Mouse (Mus musculus): ENCODE results near the gene Sema4d. TPM values are rescaled to one million over a fixed set of nuclear protein-coding genes. Genes with fewer than 3 reads are reported as not detected.
A peak's percentile ranks its signal among the peaks of the same experiment; 100 is the strongest.

Gene Sema4d
- polyA plus RNA-seq, 2 experiments from 2014 or later = 122 to 152 TPM

DNA sequence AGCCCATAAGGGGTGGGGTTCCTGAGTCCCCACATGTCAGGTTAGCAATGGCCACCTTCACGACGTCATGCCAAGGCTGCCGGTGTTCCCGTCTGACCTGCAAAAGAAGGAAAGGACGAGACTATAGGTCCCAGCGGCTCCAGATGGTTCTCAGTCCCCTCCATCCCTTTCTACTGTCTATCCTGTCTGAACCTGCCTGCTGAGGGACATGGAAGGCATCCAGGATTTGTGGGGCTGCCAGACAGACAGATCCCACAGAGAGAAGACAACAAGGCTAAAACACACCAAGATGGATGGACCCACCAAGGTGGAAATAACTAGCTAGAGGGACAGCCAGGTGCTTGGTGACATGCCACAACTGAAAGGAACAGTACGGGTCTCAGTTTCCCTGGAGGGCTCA, 68.1 kb downstream of the Sema4d start:
- ATAC-seq = no peak

DNA sequence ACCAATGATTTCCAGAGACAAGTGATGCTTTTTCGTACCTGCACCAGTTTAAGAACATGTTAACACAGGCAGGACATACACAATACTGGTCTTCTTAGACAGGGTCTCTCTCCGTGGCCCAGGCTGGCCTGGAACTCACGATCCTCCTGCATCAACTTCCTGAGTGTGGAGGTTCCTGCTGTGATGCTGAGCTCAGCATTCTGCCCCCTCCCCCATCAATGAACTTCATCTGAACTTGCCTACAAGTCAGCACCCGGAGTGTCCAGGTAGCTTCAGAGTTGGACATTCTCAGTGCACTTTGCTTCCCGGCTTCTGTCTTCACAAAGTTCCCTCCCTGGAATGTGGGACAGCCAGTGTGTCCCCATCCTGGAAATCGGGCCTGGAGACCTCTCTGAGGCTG, 69.0 kb downstream of the Sema4d start:
- ATAC-seq = no peak

DNA sequence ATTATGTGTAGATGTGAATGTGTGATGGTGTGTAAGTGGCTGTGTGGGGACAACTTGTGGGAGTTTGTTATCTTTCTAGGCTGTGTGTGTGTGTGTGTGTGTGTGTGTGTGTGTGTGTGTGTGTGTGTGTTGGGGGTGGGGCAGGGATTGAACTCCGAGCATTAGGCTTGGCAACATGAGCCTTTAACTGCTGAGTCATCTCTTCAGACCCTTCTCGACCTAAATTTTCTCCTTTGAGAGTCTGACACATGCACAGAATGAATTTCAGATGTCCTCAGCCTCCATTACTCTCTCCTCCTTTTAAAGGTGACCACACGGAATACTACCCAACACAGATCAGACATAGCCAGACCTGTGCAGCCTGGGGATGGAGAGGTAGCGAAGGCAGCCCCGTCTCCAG, 70.4 kb downstream of the Sema4d start:
- ATAC-seq = no peak

DNA sequence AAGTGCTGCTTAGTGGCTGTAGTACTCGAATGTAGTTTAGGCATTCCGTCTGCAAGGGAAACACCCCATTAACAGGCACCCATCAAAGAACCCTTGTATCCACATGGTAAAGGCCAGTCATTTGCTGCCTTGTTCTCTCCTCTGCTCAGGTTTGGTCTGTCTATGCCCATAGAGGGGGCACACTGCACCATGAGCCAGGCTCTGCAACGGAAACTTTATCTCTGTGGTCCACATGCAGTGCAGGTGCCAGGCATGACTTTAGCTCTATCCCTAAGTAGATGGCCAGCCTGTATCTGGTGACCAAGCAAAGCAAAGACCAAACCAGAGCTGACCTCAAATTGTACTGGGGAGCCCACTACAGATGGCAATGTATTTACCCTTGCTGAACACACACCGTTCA, 73.0 kb downstream of the Sema4d start:
- no peak for ATAC-seq

DNA sequence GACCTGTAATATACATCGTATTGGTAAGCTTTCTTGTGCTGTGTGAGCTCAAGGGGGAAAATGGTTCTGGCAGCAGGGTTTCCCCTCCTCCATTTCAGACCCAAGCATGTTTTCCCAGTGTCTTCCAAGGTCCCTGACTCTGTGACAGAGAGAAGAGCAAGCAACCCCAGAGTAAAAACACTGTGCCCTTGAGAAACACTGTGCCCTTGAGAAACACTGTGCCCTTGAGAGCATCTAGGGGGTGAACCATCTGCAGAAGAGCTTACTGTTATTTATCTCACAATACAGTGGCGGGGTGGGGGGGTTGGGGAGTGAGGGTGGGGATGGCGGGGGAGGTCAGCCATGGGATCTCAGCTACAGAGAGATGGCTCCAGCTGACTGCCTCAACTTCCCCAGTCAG, 74.3 kb downstream of the Sema4d start:
- ATAC-seq = no peak

DNA sequence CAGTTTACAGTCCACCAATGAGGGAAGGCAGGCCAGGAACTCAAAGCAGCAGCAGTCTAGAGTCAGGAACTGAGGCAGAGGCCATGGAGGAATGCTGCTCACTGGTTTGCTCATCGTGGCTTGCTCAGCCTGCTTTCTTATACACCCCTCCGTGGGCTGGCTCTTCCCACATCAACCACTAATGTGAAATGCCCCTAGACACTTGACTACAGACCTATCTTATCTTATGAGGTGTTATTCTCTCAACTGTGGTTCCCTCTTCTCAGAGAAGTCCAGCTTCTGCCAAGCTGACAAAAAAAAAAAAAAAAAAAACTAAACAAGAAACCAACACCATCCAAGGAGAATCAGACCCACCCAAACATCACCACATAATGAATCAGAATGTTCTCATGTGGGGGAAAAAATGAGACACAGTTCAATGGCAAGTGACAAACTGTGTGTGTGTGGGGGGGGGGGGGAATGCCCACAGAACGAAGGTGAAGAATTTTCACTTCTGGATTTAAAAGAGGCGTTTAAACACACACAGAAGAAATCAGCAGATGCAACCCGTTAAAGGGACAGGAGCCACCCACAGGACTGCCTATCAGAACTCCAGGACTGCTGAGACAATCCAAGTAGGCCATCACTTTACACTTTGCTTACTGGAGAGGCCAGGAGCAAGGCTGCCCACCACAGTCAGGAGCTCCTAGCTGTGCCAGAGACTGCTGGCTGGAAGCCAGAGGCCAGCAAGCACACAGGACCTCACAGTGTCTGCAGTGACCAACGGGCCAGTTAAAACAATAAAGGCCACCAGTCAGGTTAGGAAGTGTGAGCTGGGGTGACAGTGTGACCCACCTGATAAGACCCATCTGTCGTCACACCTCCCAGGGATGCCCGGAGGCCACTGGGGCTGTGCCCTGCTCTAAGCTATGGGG, 76.9 kb downstream of the Sema4d start:
- ATAC-seq = no peak

DNA sequence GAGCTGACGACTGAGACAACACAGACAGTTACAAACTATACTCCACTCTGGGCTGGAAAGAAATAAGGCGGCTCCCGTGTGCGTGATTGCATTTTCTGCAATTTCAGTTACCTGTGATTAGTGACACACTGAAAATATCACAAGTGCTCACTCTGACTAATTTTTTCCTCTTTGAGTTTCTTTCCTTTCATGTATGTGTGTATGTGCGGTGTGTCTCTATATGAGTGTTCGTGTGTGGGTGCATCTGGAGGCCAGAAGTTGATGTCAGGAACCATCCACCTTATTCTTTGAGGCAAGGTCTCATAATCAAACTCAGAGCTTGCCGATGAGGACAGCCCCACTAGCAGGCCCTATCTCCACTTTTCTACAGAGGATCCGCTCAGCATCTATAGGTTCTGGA, 81.5 kb downstream of the Sema4d start:
- ATAC-seq = peak; percentile 74

DNA sequence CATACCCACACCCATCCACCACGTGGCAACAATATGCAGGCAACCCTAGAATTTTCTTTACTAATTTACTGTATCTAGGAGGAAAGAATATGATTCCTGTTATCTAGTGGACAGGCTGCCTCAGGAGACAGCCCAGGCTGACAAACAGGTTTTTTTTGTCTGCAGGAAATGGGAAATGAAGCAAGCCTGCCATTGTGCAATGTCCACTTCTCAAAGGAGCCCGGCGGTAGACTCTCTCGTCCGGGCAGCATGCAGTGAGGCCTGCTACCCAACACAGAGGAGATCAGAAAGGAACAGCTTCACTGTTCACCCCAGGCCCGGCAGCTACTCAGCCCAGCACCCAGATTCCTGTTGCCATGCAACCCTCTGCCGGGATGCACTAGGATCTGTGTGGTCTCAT, 82.8 kb downstream of the Sema4d start:
- ATAC-seq = no peak

DNA sequence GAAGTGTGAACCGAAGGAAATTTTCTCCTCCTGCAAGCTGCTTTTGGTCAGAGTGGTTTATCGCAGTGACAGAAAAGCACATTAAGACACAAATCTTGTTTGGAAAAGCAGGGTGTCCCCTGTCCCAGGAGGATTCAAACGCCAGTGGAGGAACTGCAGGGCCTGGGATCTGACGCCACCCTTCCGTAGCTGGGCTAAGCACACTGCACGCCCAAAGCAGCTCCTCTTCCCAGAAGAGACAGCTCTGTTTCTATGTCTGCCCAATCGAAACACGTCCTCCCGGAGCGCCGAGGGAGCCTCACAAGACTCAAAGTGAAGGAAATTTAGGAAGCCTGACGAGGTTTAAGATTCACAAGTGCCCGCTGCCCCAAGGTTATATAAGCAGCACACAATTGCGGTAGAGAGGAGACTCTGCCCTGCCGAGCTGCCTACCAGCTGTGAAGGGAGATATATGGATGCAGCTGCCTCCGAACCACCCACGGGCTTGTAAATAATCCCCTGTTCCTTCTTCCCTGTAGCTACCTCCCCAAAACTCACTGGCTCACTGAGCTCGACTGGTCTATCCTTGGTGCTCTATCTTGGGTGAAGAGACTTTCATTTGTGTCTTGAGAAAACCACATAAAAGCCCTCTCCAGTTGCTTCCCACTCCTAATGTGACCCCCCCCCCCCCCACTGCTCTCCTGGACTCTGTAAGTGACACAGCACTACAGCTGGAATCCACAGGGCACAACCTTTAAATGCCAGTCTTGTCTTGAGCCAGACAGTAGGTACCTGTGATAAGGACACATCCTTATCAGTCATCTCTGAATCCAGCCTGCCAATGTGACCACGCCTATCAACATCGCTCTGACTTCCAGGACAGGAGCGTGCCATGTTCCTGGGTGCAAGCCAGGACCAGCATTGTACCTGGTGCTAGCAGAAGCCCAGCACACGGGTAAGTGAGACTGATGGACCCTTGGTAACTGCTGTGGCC, 87.4 kb downstream of the Sema4d start:
- ATAC-seq = no peak

DNA sequence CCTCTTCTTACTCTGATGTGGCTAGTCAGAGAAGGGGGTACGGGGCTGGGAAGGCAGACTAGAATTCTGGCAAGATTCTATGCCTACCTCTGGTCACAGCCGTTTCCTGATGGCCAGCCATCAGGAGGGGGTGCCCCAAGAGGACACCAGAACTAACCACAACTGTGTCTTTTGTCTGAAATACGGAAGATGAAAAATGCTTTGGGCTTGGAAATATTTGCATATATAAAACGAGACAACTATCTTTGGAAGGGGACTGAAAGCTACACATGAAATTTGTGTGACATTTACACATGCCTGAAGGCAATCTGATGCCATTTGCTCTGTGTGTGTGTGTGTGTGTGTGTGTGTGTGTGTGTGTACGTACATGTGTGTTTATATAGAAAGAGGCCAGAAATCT, 89.7 kb downstream of the Sema4d start:
- no peak for ATAC-seq

DNA sequence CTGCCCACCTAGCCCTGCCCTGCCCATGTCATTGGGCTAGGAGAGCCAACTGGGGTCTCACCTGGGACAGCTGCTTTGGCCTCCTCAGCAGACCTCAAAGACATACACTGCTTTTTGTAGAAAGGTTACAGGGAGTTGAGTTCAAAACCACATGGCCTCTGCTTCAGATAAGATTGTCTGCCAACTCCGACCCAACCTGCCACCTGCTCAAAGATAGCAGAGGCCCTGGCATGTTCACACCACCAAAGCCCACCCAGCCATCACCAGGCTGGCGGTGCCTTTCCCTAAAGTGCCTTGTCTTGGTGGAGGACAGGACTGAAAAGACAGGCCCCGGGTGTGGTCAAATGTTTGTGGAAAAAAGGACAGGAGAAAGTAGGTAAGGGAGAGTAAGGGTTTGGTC, 95.2 kb downstream of the Sema4d start:
- no peak for ATAC-seq

DNA sequence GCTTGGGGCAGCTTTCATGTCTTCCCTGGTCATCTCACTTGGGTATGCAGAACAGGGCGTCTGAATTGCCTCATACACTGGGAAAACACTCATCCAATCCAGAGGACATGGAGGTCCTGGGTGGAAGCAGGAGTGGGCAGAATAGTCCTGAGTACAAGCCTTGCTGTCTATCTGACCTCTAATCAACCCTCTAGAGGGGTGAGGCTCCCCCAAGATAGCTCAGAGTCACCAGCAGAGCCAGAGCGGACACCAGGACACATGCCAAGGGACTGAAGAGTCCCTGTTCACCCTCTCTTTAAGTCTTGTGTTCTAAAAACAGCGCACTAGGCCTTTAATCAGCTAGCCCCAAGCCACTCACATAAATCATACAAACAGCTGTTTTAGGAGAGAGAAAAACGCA, 95.7 kb downstream of the Sema4d start:
- no peak for ATAC-seq

DNA sequence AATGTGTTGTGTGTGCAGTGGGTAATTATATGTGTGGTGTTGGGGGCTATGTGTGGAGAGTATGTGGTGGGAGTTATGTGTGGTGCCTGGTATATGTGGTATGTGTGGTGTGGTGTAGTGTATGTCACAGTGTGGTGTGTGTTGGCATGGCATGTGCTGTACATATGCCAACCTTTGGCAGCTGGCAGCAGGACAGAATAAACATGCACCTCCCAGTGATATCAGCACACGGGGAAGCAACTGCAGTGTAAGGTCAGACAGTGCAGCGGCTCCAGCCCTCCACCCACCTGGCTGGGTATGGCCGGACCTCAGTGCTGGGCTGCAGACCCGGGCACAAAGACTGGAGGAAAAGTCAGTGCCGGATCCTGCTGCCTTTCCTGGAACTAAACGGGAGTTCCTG, 96.1 kb downstream of the Sema4d start:
- no peak for ATAC-seq

DNA sequence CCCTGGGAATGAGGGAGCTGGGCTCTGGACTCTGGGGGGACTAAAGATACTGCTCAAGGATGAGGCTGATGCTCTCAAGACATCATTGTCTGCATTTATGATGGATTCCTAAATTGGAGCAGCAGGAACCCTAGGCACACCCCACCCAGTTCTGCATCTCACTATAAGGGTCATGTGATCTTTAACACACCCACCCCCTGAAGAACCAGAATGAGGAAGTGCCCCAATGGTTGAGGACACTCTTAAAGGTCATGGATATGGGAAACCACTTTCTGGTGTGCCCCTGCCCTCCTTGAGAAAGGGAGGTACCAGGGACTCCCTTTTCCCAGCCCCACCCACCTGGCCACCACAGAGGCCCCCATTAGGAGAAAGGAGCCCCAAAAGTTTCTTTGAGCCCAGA, 97.1 kb downstream of the Sema4d start:
- no peak for ATAC-seq

DNA sequence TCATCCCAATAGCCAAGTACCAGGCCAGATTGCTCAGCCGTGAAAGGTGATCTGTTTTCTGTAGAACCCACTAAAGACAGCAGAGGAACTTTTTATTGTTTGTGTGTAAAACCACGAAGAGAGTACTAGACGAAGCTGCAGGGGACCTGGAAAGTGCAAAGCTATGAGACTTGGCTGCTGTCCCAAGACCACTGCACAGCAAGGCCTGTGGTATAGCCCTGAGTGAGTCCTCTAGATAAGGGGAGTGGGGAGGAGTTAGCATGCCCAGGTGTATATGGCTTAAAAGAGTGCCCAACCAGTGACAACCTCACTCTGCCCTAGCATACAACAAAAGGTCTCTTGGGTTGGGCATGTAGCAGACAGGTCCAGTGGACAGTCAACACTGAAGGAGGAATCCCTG, 104.9 kb downstream of the Sema4d start:
- no peak for ATAC-seq

DNA sequence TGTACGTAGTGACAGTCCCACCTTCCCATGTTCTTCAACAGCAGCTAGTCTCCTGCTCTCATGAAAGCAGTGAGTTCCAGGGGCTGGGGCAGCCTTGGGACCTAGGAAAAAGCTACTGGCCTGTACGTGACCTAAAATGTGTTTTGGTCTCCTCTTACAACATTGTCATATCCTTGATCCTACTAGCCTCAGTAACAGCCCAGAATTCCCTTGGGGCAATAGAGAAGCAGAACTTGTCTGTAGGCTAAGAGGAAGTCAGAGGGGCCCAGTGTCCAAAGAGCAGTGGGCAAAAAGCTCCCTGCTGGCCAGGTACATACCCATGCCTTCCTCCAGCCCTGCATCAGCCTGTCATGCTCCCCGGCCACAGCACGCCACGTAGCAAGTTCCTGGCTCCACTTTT, 106.6 kb downstream of the Sema4d start:
- no peak for ATAC-seq

DNA sequence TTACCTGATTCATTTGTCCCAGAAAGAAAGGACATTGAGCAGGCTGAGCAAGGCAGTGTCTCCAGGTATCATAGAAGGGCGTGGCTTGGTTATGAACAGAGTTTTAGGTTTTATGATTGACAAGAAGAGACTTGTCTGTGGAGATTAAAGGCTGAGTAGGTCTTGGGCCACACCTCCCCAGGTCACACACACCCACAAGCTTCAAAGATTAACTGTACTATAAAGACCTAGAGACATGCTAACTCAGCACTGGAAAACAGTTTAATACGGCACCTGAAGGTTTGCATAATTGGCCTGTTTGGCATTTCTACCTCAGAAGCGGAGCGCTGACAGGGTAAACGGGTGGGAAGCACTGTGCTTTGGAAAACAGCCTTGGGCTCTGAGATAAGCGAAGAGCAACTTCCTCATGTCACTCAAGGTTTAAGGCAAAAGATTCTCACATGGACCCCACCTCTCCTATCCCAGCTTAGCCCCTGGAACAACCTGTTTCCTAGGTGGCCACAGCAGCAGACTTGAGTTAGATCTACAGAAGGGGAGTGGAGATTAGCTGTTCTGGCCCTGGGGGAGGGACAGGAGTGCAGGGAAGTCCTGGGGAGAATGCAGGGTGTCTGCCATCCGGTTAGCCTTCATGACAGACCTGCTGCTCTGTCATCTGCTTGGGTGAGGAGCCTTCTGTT, 108.1 kb downstream of the Sema4d start:
- no peak for ATAC-seq

DNA sequence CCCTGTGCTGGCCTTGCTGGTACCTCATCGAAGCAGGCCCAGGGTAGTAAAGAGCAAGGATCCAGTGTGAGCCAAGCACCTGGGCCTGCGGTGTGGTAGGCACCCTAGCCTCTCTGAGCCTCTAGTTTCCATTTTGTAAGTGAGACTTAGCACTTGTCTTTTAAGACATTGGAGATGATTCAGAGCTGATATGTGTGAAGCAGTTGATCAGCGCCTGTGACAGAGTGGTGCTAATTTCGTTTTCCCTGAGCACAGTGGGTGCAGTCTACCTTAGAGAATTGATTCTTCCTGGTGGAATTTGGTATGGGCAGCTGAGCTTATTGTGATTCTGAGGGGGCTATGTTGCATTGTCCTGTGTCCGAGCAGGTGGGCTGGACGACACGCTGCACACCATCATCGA, 111.9 kb downstream of the Sema4d start:
- no peak for ATAC-seq

DNA sequence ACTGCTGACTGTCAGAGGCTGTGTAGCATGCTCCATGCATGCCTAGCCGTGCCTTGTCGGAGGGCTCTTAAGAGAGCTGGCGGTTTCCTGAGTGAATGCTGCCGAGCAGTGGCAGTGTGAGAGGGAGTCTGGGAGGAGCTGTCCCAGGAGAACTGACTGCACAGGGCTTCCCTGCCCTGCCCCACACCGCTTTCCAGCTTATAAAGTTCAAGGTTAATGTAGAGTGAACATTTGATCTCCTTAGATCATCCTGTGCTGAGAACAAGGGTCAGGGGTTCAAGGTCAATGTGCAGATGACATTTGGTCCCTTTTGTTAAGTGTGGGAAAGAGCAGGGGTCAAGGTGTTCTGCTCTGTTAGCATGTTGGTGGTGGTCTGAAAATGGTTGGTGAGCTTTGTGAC, 112.5 kb downstream of the Sema4d start:
- no peak for ATAC-seq

DNA sequence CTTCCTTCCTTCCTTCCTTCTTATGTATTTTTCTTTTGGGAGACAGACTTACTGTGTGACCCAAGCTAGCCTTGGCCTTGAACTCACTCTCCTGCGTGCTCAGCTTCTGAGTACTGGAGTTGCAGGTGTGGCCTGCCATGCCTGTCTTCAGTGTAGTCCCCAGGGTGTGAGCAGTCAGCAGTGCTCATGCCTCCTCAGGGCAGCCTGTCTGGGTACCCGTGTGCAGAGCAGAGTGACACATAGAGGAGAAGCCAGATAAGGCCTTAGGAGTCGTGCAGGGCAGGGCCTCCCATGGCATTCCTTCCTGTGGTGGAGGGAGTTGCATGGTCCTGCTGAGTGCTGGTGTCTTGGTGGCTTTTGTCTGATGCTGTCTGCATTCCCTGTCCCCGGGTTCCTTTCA, 114.2 kb downstream of the Sema4d start:
- no peak for ATAC-seq

DNA sequence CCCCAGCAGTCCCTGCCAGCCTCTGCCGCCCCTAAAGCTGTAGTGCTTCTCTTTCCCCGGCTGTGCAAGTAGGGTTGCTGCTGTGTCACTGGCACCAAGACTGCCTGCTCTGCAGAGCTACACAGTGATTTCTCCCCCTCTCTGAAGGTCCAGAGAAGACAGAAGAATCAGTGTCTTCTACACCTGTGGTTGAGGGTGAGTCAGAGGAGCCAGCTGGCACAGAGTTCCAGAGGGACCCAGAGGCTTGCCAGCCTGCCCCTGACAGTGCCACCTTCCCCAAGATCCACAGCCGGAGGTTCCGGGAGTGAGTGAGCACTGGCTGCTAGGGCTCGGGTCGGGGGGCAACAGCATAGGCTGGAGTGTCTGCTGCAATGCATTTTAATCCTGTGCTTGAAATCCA, 114.9 kb downstream of the Sema4d start:
- no peak for ATAC-seq

DNA sequence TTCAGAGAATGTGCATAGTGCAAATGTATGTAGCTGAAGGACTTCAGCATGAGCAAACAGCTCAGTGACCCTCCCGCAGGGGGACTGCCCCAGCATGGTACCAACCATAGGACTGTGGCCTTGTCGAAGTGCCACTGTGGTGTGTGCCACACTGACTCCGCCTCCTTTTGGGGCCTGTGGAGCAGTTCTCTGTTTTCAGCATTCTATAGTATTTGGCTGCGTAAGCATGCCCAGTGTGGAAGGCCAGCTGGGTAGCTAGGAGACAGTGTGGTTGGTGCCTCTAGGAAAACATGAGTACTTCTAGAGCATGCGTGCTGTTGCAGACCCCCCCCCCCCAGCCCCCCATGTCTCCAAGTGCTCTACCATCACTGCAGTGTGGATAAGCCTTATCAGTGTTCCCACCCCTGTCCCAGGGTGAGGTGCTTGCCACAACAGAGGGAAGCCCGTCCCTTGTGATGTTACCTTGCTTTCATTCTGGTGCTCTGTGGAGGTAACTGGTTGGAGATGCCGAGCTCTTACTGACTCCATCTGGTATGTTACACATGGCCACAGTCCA, 115.8 kb downstream of the Sema4d start:
- no peak for ATAC-seq

DNA sequence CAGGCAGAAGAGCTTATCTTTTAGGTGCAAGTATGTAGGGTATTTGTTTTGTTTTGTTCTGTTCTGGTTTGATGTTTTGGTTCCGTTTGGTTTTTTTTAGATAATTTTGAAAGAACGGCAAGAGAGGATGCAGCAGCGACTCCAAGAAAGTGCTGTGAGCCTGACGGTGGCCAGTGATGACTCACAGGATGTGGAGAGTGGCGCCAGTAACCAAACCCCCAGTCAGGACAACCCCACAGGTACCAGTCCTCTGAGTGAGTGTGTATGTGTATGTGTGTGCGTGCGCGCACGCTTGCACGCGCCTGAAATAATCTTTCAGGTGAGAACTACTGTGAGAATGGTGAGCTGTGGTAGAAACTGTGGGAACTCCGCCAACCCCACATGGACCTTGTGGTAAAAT, 116.5 kb downstream of the Sema4d start:
- peak; percentile 80 for ATAC-seq
